Mouse (Mus musculus): Measurements from ENCODE around the gene Nsmce1.
"Not testable (repeated sequence)": the region's sequence is repeated elsewhere in the genome, so short reads cannot be mapped to it uniquely, and the experiment has no call there.

DNA sequence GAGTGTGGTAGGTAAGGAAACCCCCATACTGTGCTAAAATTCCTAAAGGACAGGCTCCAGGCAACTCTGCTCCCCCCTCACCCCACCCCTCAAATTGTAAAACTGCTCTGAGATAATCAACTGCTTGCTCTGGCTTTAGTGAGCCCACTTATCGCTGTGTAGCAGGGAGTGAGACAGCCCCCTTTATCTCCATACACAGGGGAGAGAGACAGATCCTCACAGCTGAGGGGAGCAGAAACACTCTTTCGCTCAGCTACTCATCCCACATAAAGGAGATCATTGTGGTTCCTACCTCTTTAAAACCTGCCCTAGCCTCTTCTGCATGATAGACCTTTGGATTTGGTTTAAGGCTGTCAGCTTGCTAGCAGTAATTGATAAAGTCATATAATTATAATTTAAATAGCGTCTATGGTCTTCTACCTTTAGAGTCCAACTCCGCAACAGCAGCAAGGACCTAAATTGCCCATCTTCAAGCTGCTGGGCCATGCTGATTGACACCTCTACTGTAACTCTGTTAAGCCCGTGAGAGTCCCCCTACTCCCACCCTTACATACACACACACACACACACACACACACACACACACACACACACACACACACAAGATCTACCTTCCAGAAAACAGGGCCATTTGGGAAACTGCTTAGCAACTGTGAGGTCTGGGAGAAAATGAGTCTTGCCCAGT, 62.4 kb downstream of the Nsmce1 start:
- not testable (repeated sequence) for TF ChIP-seq POLR2A (IDR thresholded peaks at IDR 0.05; ENCODE audit: low read depth, low read length); CTCF (IDR thresholded peaks at IDR 0.05; ENCODE audit: extremely low read depth, insufficient read length, insufficient replicate concordance, low read depth, low read length)

Data from small intestine, adult 2 months (tissue).